ENCODE assay signal across 21 mouse cellular contexts in the genomic region with DNA sequence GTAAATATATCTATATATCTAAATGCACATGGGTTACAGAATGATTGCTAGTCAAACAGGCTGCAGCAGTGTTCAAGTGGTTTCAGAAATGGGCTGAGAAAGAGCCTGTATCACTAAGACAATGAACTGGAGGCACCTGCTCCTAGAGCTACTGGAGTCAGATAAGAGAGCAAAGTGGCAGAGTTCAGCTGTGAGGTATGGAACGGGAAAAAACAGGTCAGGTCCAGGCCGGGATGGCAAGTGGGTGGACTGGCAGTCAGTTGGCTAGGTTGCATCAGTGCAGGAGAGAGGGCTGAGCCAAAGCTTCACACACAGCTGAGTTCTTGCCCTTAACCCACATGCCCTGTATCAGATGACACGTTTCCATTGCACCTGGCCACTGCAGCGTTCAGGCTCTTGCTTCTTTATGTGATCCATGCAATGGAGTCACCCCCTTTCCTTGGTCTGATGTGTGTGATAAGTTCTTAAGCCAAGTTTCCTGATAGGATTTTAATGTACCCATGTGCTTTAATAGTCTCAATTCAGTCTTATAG. TPM values are rescaled to one million over a fixed set of nuclear protein-coding genes. Genes with fewer than 3 reads are reported as not detected.
DNase-seq lines count a peak whose midpoint lies in the region; ATAC-seq lines count a peak whose summit lies in the region.
"Had no signal": no experiment of that assay in that cellular context is flagged by ENCODE, and none has a peak within 500 bp of the region (broad histone marks: within the 10 kb centered on the region; RNA-seq: fewer than 3 reads in every experiment).

No protein-coding gene starts in this region.

- H3K27me3 ChIP-seq in heart, embryonic 10.5 days (ENCODE audit: insufficient read depth, poor library complexity, severe bottlenecking), result no peaks in the 10 kb centered on the region
- no peaks in the 10 kb centered on the region for H3K27me3 ChIP-seq in heart, embryonic 11.5 days (ENCODE audit: control insufficient read depth, insufficient read depth, low read length)
- H3K27me3 ChIP-seq in limb, embryonic 11.5 days (ENCODE audit: control insufficient read depth, insufficient read depth, low read length), result no peaks in the 10 kb centered on the region
- H3K27me3 ChIP-seq in limb, embryonic 10.5 days (ENCODE audit: low read depth, poor library complexity, severe bottlenecking), result no peaks in the 10 kb centered on the region
- H3K27me3 ChIP-seq in intestine, embryonic 16.5 days (replicated peaks; ENCODE audit: control insufficient read depth, insufficient read depth, low read length), result no peaks in the 10 kb centered on the region
- H3K27me3 ChIP-seq: embryonic facial prominence, embryonic 12.5 days; embryonic facial prominence, embryonic 15.5 days; heart, embryonic 13.5 days; hindbrain, embryonic 12.5 days; hindbrain, embryonic 15.5 days had no signal

- H3K4me3 ChIP-seq in heart, embryonic 10.5 days, result no peak overlapping the region
- H3K4me3 ChIP-seq in heart, embryonic 11.5 days (ENCODE audit: low read depth, low read length), result no peak overlapping the region
- no peak overlapping the region for H3K4me3 ChIP-seq in limb, embryonic 11.5 days (ENCODE audit: low read depth, low read length)
- no peak overlapping the region for H3K4me3 ChIP-seq in limb, embryonic 10.5 days
- H3K4me3 ChIP-seq in intestine, embryonic 16.5 days (ENCODE audit: low read length), result no peak overlapping the region
- H3K4me3 ChIP-seq: embryonic facial prominence, embryonic 12.5 days; embryonic facial prominence, embryonic 15.5 days; heart, embryonic 13.5 days; hindbrain, embryonic 12.5 days; hindbrain, embryonic 15.5 days had no signal

- H3K4me2 ChIP-seq in heart, embryonic 11.5 days, result no peak overlapping the region
- no peak overlapping the region for H3K4me2 ChIP-seq in limb, embryonic 11.5 days (ENCODE audit: low read depth, severe bottlenecking)
- no peak overlapping the region for H3K4me2 ChIP-seq in intestine, embryonic 16.5 days (ENCODE audit: low read depth, low read length)
- H3K4me2 ChIP-seq: embryonic facial prominence, embryonic 12.5 days; embryonic facial prominence, embryonic 15.5 days; heart, embryonic 13.5 days; hindbrain, embryonic 12.5 days; hindbrain, embryonic 15.5 days had no signal

- H3K27ac ChIP-seq in heart, embryonic 10.5 days, result no peak overlapping the region
- H3K27ac ChIP-seq in heart, embryonic 11.5 days (ENCODE audit: low read depth, low read length), result no peak overlapping the region
- H3K27ac ChIP-seq in limb, embryonic 11.5 days (replicated peaks; ENCODE audit: low read depth, low read length), result no peak overlapping the region
- no peak overlapping the region for H3K27ac ChIP-seq in limb, embryonic 10.5 days
- H3K27ac ChIP-seq in intestine, embryonic 16.5 days (ENCODE audit: low read length), result no peak overlapping the region
- H3K27ac ChIP-seq: embryonic facial prominence, embryonic 12.5 days; embryonic facial prominence, embryonic 15.5 days; heart, embryonic 13.5 days; hindbrain, embryonic 12.5 days; hindbrain, embryonic 15.5 days had no signal

- no peaks in the 10 kb centered on the region for H3K36me3 ChIP-seq in heart, embryonic 10.5 days
- no peaks in the 10 kb centered on the region for H3K36me3 ChIP-seq in heart, embryonic 11.5 days (ENCODE audit: control insufficient read depth, insufficient read depth, low read length)
- no peaks in the 10 kb centered on the region for H3K36me3 ChIP-seq in limb, embryonic 11.5 days (ENCODE audit: control insufficient read depth, insufficient read depth, low read length)
- no peaks in the 10 kb centered on the region for H3K36me3 ChIP-seq in limb, embryonic 10.5 days
- no peaks in the 10 kb centered on the region for H3K36me3 ChIP-seq in intestine, embryonic 16.5 days (ENCODE audit: control insufficient read depth, insufficient read depth, low read length)
- H3K36me3 ChIP-seq: embryonic facial prominence, embryonic 12.5 days; embryonic facial prominence, embryonic 15.5 days; heart, embryonic 13.5 days; hindbrain, embryonic 12.5 days; hindbrain, embryonic 15.5 days had no signal

- DNase-seq in cerebellum, adult 9-10 months, result no peak
- DNase-seq in heart, embryonic 10.5 days (ENCODE audit: low spot score), result peak; percentile 30
- DNase-seq in limb, embryonic 11.5 days (ENCODE audit: low spot score), result peak; percentile 13
- DNase-seq in limb, embryonic 10.5 days (ENCODE audit: low spot score), result no peak
- DNase-seq: adrenal gland, adult 8-10 months; adrenal gland, postnatal 25 days; cerebellum, adult 18-20 months; cerebellum, adult 9-11 months; forebrain, postnatal 0 days; gastrocnemius, postnatal 36 days; heart, postnatal 14 days had no signal

- H3K4me1 ChIP-seq in heart, embryonic 10.5 days, result no peaks in the 10 kb centered on the region
- H3K4me1 ChIP-seq in heart, embryonic 11.5 days (ENCODE audit: control insufficient read depth, insufficient read depth, low read length), result no peaks in the 10 kb centered on the region
- no peaks in the 10 kb centered on the region for H3K4me1 ChIP-seq in limb, embryonic 11.5 days (ENCODE audit: control insufficient read depth, insufficient read depth, low read length)
- no peaks in the 10 kb centered on the region for H3K4me1 ChIP-seq in limb, embryonic 10.5 days
- no peaks in the 10 kb centered on the region for H3K4me1 ChIP-seq in intestine, embryonic 16.5 days (ENCODE audit: control insufficient read depth, insufficient read depth, low read length)
- H3K4me1 ChIP-seq: embryonic facial prominence, embryonic 12.5 days; embryonic facial prominence, embryonic 15.5 days; heart, embryonic 13.5 days; hindbrain, embryonic 12.5 days; hindbrain, embryonic 15.5 days had no signal

- H3K9ac ChIP-seq in heart, embryonic 11.5 days (ENCODE audit: low read depth, low read length), result no peak overlapping the region
- no peak overlapping the region for H3K9ac ChIP-seq in limb, embryonic 11.5 days (ENCODE audit: low read length)
- H3K9ac ChIP-seq in intestine, embryonic 16.5 days (ENCODE audit: low read depth, low read length), result no peak overlapping the region
- H3K9ac ChIP-seq: embryonic facial prominence, embryonic 12.5 days; embryonic facial prominence, embryonic 15.5 days; forebrain, postnatal 0 days; heart, embryonic 13.5 days; hindbrain, embryonic 12.5 days; hindbrain, embryonic 15.5 days had no signal

- 72% methylated on average over 4 of the region's 4 CpGs for WGBS in heart, embryonic 10.5 days
- 63% methylated on average over 4 of the region's 4 CpGs for WGBS in heart, embryonic 11.5 days (ENCODE audit: insufficient replicate concordance)
- 72% methylated on average over 4 of the region's 4 CpGs for WGBS in limb, embryonic 11.5 days
- 90% methylated on average over 4 of the region's 4 CpGs for WGBS in limb, embryonic 10.5 days
- 59% methylated on average over 4 of the region's 4 CpGs for WGBS in intestine, embryonic 16.5 days

- H3K9me3 ChIP-seq in heart, embryonic 10.5 days, result no peaks in the 10 kb centered on the region
- H3K9me3 ChIP-seq in heart, embryonic 11.5 days (replicated peaks; ENCODE audit: control insufficient read depth, low read length), result no peaks in the 10 kb centered on the region
- no peaks in the 10 kb centered on the region for H3K9me3 ChIP-seq in limb, embryonic 11.5 days (ENCODE audit: control insufficient read depth, low read length)
- H3K9me3 ChIP-seq in limb, embryonic 10.5 days (replicated peaks), result no peaks in the 10 kb centered on the region
- H3K9me3 ChIP-seq in intestine, embryonic 16.5 days (ENCODE audit: control insufficient read depth, low read length), result no peaks in the 10 kb centered on the region
- H3K9me3 ChIP-seq: embryonic facial prominence, embryonic 12.5 days; embryonic facial prominence, embryonic 15.5 days; heart, embryonic 13.5 days; hindbrain, embryonic 12.5 days; hindbrain, embryonic 15.5 days had no signal

- ATAC-seq in cerebellum, adult (ENCODE audit: insufficient number of reproducible peaks, low FRiP score, low TSS enrichment), result peak; percentile 26; the same call in 1 of the 2 replicates
- ATAC-seq in heart, embryonic 11.5 days (replicated peaks; ENCODE audit: insufficient number of reproducible peaks, low FRiP score, low TSS enrichment), result no peak
- no peak for ATAC-seq in limb, embryonic 11.5 days (ENCODE audit: insufficient number of reproducible peaks, low FRiP score, low TSS enrichment, low read depth)
- peak; percentile 66; the same call in 1 of the 2 replicates for ATAC-seq in intestine, embryonic 16.5 days
- ATAC-seq: activated CD4-positive, CD25-positive, alpha-beta regulatory T cell, adult 4 months; forebrain, embryonic 14.5 days; forebrain, postnatal 0 days had no signal

RNA-seq across cellular contexts. Expression of a gene that starts 59.6 kb away (rescaled TPM):
- 0.15 and 0.21 TPM in 2 replicates for polyA plus RNA-seq in heart, embryonic 10.5 days (2016; fragmentation: Nextera tagmentation; extraction: Ambion mirVana)
- polyA plus RNA-seq in heart, embryonic 11.5 days (2014; fragmentation: Nextera tagmentation; extraction: Ambion mirVana), result not detected in 2 replicates
- 0.21 and 0.45 TPM in 2 replicates for polyA plus RNA-seq in limb, embryonic 11.5 days (2014; fragmentation: Nextera tagmentation; extraction: Ambion mirVana)
- 0.20 TPM in 1 of 2 replicates, not detected in the other for polyA plus RNA-seq in limb, embryonic 10.5 days (2016; fragmentation: Nextera tagmentation; extraction: Ambion mirVana)
- polyA plus RNA-seq in intestine, embryonic 16.5 days (2015; fragmentation: Nextera tagmentation; extraction: Ambion mirVana), result not detected in 2 replicates
- polyA plus RNA-seq: activated CD4-positive, CD25-positive, alpha-beta regulatory T cell, adult 4 months; heart, embryonic 13.5 days had no signal

RNA-seq across cellular contexts. Expression of a gene that starts 59.9 kb away (rescaled TPM):
- 0.89 and 2.3 TPM in 2 replicates for polyA plus RNA-seq in heart, embryonic 10.5 days (2016; fragmentation: Nextera tagmentation; extraction: Ambion mirVana)
- polyA plus RNA-seq in heart, embryonic 11.5 days (2014; fragmentation: Nextera tagmentation; extraction: Ambion mirVana), result 0.92 and 1.3 TPM in 2 replicates
- polyA plus RNA-seq in limb, embryonic 11.5 days (2014; fragmentation: Nextera tagmentation; extraction: Ambion mirVana), result 6.8 and 8.5 TPM in 2 replicates
- polyA plus RNA-seq in limb, embryonic 10.5 days (2016; fragmentation: Nextera tagmentation; extraction: Ambion mirVana), result 2.7 and 5.2 TPM in 2 replicates
- polyA plus RNA-seq in intestine, embryonic 16.5 days (2015; fragmentation: Nextera tagmentation; extraction: Ambion mirVana), result 1.5 and 2.1 TPM in 2 replicates

Comparison
In these comparisons a context has a peak if more than half of its experiments do, and no peak if none do; other contexts are left out.
1. DNase-seq: peak in heart, embryonic 10.5 days (single experiment) and limb, embryonic 11.5 days (single experiment); none in cerebellum, adult 9-10 months (single experiment) and limb, embryonic 10.5 days (single experiment).
2. ATAC-seq: peak in cerebellum, adult (single experiment) and intestine, embryonic 16.5 days (single experiment); none in heart, embryonic 11.5 days (single experiment) and limb, embryonic 11.5 days (single experiment).